Mouse (Mus musculus) embryonic facial prominence, embryonic 13.5 days (tissue): ENCODE data around the gene Tbcd. TPM values are rescaled to one million over a fixed set of nuclear protein-coding genes. Genes with fewer than 3 reads are reported as not detected.
A peak's percentile ranks its signal among the peaks of the same experiment; 100 is the strongest.

ENCODE experiments used
- ATAC-seq: fragments of 200-750 bp; cut with Nextera tagmentation; 2 replicates; pipeline ENCODE4 v1.8.0; 2017; ENCODE audit warnings: low read depth; ENCODE audit not compliant: insufficient number of reproducible peaks, insufficient read depth, low FRiP score, low TSS enrichment
- H3K27ac ChIP-seq: fragments of 300-500 bp; sonication (generic); 2 replicates; pipeline ENCODE4 v1.5.1; 2015; ENCODE audit warnings: moderate library complexity, mild to moderate bottlenecking, inconsistent platforms
- H3K27me3 ChIP-seq: fragments of 300-500 bp; sonication (generic); 2 replicates; pipeline ENCODE4 v1.6.1; 2015; ENCODE audit warnings: mild to moderate bottlenecking, inconsistent platforms
- H3K36me3 ChIP-seq: fragments of 300-500 bp; sonication (generic); 2 replicates; pipeline ENCODE4 v1.6.1; 2015; ENCODE audit warnings: mild to moderate bottlenecking, inconsistent platforms
- H3K4me1 ChIP-seq: fragments of 300-500 bp; sonication (generic); 2 replicates; pipeline ENCODE4 v1.6.1; 2015; ENCODE audit warnings: inconsistent platforms
- H3K4me2 ChIP-seq: fragments of 300-500 bp; sonication (generic); 2 replicates; pipeline ENCODE4 v1.6.1; 2015; ENCODE audit warnings: moderate library complexity, mild to moderate bottlenecking, inconsistent platforms
- H3K4me3 ChIP-seq: fragments of 300-500 bp; sonication (generic); 2 replicates; pipeline ENCODE4 v1.5.1; 2015; ENCODE audit warnings: mild to moderate bottlenecking, inconsistent platforms
- H3K9ac ChIP-seq: fragments of 300-500 bp; sonication (generic); 2 replicates; pipeline ENCODE4 v1.6.1; 2015; ENCODE audit warnings: mild to moderate bottlenecking, inconsistent platforms
- H3K9me3 ChIP-seq: fragments of 300-500 bp; sonication (generic); 2 replicates; pipeline ENCODE4 v1.6.1; 2016; ENCODE audit warnings: inconsistent platforms
- WGBS: fragments of 180-500 bp; shearing (Covaris S2); methylation state at CpG from one replicate; pipeline ENCODE4 v1.1.7; 2015; ENCODE audit warnings: mixed read lengths; 5-methylcytosine and 5-hydroxymethylcytosine counted together
- polyA plus RNA-seq: library from polyadenylated mRNA; unstranded; fragments of >200 nt; fragmentation: Nextera tagmentation; extraction: Ambion mirVana; gene quantifications from 2 replicates; pipeline ENCODE4 v1.2.1, GENCODE M21; 2015

The Tbcd gene
- polyA plus RNA-seq, 1 experiment from 2014 or later, result 42.5 TPM

DNA sequence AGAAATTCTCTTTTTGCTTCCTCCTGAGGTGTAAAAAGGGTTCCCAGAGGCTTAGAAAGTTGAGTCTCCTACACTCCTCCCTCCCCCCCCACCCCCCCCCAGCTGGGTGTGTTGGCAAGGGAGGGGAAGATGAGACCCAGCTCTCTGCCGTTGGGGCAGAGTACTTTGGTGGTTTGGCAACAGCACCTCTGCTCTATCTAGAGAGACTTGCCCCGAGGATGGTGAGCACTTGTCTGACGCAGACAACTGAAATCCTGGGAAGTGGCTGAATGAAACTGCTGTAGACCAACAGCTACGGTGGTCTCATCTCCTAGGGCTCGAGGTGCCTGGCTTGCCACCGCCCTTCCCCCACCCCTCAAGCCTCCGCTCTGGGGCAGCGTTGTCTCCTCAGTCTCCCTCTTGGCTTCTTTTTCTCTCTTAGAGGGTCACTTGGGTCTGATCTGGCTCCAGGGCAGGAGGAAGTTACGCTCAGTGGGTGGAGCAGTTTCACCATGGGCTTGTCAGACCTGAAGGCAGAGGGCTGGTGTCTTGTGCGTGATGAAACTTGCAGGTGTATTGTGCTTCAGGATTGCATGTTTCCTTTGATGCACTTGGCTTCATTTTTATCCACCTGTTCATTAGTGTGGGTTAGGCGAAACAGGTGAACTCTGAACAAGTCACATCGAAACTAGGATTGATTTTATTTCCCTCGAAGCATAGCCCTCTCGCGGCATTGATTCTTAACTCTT is 27.9 kb downstream of the Tbcd start:
- no peak overlapping the region for H3K4me2 ChIP-seq
- peak overlapping the region; percentile 23; the same call in 1 of the 2 replicates for H3K27ac ChIP-seq
- no peaks in the 10 kb centered on the region for H3K4me1 ChIP-seq
- 77% methylated on average over 15 of the region's 15 CpGs for WGBS
- no peaks in the 10 kb centered on the region for H3K27me3 ChIP-seq
- no peaks in the 10 kb centered on the region for H3K9me3 ChIP-seq
- no peak for ATAC-seq
- no peak overlapping the region for H3K9ac ChIP-seq
- peaks cover 27% of the 10 kb centered on the region for H3K36me3 ChIP-seq
- no peak overlapping the region for H3K4me3 ChIP-seq

DNA sequence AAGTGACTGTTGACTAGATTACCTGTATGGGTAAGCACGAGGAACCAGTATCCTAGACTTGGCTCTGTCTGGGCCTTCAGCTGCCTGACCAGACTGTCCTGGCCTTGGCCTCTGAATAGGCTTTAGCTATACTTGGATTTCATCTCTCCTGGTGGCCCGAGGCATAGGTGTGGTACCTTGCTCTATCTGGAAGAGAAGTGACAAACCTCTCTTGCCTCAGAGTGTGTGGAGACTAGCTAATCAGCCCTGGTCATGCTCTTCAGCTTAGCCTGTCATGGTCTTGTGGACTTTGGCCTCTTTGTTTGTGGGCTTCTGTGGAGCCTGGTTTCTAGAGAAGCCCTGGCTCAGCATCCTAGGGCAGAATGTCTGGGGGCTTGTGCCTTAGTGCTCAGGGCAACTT is 29.4 kb downstream of the Tbcd start:
- Histone ChIP-seq H3K27me3 (no peaks in the 10 kb centered on the region), H3K9ac (no peak overlapping the region), H3K4me1 (no peaks in the 10 kb centered on the region), H3K36me3 (peaks cover 20% of the 10 kb centered on the region), H3K27ac (no peak overlapping the region), H3K4me3 (no peak overlapping the region), H3K4me2 (no peak overlapping the region), H3K9me3 (no peaks in the 10 kb centered on the region)
- no peak for ATAC-seq
- 84% methylated on average over 2 of the region's 2 CpGs for WGBS

DNA sequence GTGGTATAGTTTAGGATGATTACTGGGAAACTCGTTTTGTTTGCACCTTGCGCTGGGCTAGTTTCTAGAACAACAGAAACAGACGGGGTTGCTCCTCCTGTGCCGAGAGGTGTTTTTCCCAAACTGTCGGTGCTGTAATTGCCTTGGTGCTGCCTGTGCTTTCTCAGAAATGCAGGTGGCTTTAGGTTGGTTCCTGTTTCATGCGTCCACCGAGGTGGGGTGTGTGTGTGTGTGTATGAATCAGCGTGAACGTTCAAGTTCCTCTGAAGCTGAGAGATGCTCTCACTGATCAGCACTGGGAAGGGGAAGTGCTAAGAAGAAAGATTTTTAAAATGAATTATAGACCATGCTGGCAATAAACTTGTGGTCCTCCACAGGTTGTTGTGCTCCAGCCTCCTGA is 34.1 kb downstream of the Tbcd start:
- H3K4me3 ChIP-seq, result no peak overlapping the region
- no peaks in the 10 kb centered on the region for H3K27me3 ChIP-seq
- H3K36me3 ChIP-seq, result peaks cover 9% of the 10 kb centered on the region
- no peak for ATAC-seq
- H3K27ac ChIP-seq, result no peak overlapping the region
- H3K9me3 ChIP-seq, result no peaks in the 10 kb centered on the region
- H3K4me1 ChIP-seq, result no peaks in the 10 kb centered on the region
- no peak overlapping the region for H3K9ac ChIP-seq
- no peak overlapping the region for H3K4me2 ChIP-seq
- 81% methylated on average over 9 of the region's 9 CpGs for WGBS

DNA sequence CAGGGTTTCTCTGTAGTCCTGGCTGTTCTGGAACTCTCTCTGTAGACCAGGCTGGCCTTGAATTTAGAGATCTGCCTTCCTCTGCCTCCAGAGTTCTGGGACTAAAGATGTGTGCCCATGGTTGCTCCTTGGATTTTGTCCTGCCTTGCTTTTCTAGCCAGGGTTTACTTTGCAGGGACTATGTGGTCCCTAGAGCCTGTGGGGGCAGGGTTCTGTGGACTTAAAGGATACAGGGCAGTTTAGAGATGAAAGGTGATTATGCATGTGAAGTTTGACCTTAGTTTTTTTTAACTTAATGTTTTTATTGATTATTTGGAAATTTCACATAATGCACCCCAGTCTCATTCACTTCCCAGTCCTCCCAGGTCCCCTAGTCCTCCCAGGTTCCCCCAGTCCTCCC is 38.9 kb downstream of the Tbcd start:
- H3K27ac ChIP-seq, result no peak overlapping the region
- no peak overlapping the region for H3K4me3 ChIP-seq
- H3K4me2 ChIP-seq, result no peak overlapping the region
- ATAC-seq, result no peak
- no peaks in the 10 kb centered on the region for H3K27me3 ChIP-seq
- H3K9me3 ChIP-seq, result no peaks in the 10 kb centered on the region
- H3K36me3 ChIP-seq, result peaks cover 21% of the 10 kb centered on the region
- no peaks in the 10 kb centered on the region for H3K4me1 ChIP-seq
- H3K9ac ChIP-seq, result no peak overlapping the region

- Histone ChIP-seq H3K4me2 (no peak overlapping the region), H3K27ac (no peak overlapping the region), H3K9me3 (no peaks in the 10 kb centered on the region), H3K36me3 (peaks cover 74% of the 10 kb centered on the region), H3K4me1 (no peaks in the 10 kb centered on the region), H3K9ac (no peak overlapping the region), H3K27me3 (no peaks in the 10 kb centered on the region), H3K4me3 (no peak overlapping the region)
- ATAC-seq, result no peak
Measured at GRCm38 (mm10) chr11:121500595-121500994, 48.8 kb downstream of the Tbcd start.

GRCm38 (mm10) chr11:121501525-121501924 is 49.8 kb downstream of the Tbcd start:
- 90% methylated on average over 4 of the region's 4 CpGs for WGBS
- H3K9me3 ChIP-seq, result no peaks in the 10 kb centered on the region
- no peaks in the 10 kb centered on the region for H3K4me1 ChIP-seq
- no peaks in the 10 kb centered on the region for H3K27me3 ChIP-seq
- H3K4me3 ChIP-seq, result no peak overlapping the region
- H3K9ac ChIP-seq, result no peak overlapping the region
- no peak overlapping the region for H3K4me2 ChIP-seq
- ATAC-seq, result no peak
- H3K27ac ChIP-seq, result no peak overlapping the region
- H3K36me3 ChIP-seq, result peaks cover 82% of the 10 kb centered on the region

- Histone ChIP-seq H3K27ac (no peak overlapping the region), H3K36me3 (peaks cover 75% of the 10 kb centered on the region), H3K9me3 (no peaks in the 10 kb centered on the region), H3K4me2 (no peak overlapping the region), H3K27me3 (no peaks in the 10 kb centered on the region), H3K4me1 (no peaks in the 10 kb centered on the region), H3K4me3 (no peak overlapping the region), H3K9ac (no peak overlapping the region)
- ATAC-seq, result no peak
- 67% methylated on average over 4 of the region's 4 CpGs for WGBS
Measured at GRCm38 (mm10) chr11:121502000-121502860, 50.5 kb downstream of the Tbcd start.

DNA sequence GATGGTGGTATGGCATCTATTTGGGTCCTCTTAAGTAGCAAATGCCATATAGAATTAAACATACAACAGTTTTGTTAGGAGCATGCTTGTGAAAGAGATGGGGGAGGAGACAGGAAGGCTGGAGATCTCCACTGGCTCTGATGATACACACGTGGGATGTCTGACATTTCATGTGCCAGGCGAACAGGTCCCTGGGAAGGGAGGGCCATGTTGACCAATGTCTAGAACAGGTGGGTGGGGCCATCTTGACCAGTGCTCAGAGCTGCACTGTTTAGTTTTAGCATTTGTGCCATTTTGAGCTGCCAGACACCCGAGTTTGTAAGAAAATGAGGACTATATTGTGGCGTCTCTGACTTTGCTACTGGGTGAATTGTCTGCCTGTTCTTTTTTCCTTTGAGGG is 56.7 kb downstream of the Tbcd start:
- H3K9me3 ChIP-seq, result no peaks in the 10 kb centered on the region
- H3K4me1 ChIP-seq, result no peaks in the 10 kb centered on the region
- H3K36me3 ChIP-seq, result peaks cover 27% of the 10 kb centered on the region
- ATAC-seq, result no peak
- H3K27ac ChIP-seq, result no peak overlapping the region
- no peak overlapping the region for H3K9ac ChIP-seq
- H3K4me2 ChIP-seq, result no peak overlapping the region
- H3K4me3 ChIP-seq, result no peak overlapping the region
- 87% methylated on average over 4 of the region's 4 CpGs for WGBS
- H3K27me3 ChIP-seq, result no peaks in the 10 kb centered on the region

DNA sequence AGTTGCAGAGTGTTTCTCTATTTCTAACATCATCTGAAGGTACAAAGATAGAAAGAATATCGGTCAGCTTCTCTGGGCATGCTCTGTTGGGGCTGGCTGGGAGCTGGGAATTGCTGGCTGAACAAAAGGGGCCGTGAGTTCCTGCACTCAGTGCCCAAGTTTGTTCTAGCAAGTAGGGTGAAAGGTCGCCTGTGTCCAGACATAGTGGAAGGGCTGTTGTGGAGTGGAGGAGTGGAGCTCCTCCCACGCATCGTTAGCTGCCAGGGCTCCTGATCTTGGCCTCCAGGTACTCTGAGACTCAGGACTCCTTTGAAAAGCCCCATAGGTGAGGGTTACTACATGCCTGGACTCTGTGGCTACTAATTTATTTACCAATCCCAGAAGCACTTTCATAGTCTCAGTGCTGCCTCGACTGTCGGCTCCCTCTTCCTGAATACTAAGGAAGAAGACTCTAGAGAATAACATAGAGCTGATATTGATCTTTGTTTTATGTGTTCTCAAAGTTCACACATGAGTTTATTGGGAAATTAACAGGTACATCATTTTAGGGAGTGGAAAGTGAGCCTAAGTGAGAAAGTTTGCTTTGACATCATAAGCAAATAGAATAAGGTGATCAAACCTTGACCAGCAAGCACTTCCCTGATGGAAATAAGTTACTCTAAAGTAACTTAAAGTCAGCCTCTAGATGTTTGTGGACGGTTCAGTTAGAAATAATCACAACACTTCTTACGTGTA is 58.9 kb downstream of the Tbcd start:
- no peak for ATAC-seq
- Histone ChIP-seq H3K4me3 (no peak overlapping the region), H3K27me3 (no peaks in the 10 kb centered on the region), H3K4me1 (0 out of 2 replicates have a peak, but pooled peaks cover 1% of the 10 kb centered on the region), H3K9me3 (no peaks in the 10 kb centered on the region), H3K27ac (no peak overlapping the region), H3K36me3 (peaks cover 12% of the 10 kb centered on the region), H3K9ac (no peak overlapping the region), H3K4me2 (no peak overlapping the region)
- WGBS, result 74% methylated on average over 9 of the region's 9 CpGs

DNA sequence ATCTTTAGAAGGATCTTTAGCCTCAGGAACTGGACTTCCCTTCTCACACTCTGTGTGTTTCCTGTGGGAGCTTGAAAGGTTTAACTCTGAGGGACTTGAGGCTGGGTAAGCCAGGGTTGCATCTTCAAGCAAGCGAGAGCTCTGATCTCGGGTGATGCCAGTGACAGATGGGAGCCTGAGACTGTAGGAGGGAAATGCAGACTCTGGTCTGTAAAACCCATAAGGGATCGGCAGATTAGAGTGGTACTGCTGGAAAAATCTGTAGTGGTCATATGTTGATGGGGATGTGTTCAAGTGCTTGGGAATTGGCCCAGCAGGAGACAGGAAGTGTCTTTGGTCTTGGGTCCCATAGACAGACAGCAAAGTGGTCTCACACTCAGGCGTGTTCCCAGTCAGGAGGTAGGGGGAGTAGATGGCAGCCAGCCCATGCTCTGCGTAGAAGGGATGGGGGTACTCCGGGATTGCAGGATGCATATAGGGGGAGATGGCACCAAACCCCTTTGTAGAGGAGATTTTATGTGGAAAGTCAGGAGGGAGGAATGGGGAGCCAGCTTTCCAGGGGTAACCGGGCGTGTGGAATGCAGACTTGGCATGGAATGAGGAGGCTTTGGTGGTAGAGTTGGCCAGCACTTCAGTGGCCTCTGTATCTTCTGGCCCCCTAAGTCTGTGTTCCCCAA is 61.3 kb downstream of the Tbcd start:
- no peak overlapping the region for H3K27ac ChIP-seq
- 92% methylated on average over 8 of the region's 8 CpGs for WGBS

GRCm38 (mm10) chr11:121515996-121516395 is 64.2 kb downstream of the Tbcd start:
- 72% methylated on average over 9 of the region's 9 CpGs for WGBS
- Histone ChIP-seq H3K27ac (no peak overlapping the region; the same call in 1 of the 2 replicates), H3K9ac (no peak overlapping the region), H3K9me3 (no peaks in the 10 kb centered on the region), H3K4me1 (peaks cover 19% of the 10 kb centered on the region), H3K27me3 (no peaks in the 10 kb centered on the region), H3K4me2 (0 out of 2 replicates have a peak overlapping the region, but pooled peaks have one; percentile 1), H3K36me3 (peaks cover 5% of the 10 kb centered on the region; the same call in 1 of the 2 replicates), H3K4me3 (no peak overlapping the region)
- ATAC-seq, result no peak

More for the DNA sequence above, 61.3 kb downstream of the Tbcd start:
- no peak overlapping the region for H3K4me2 ChIP-seq
- H3K4me1 ChIP-seq, result peaks cover 7% of the 10 kb centered on the region; the same call in 1 of the 2 replicates
- no peak overlapping the region for H3K4me3 ChIP-seq
- H3K27me3 ChIP-seq, result no peaks in the 10 kb centered on the region
- H3K36me3 ChIP-seq, result peaks cover 5% of the 10 kb centered on the region; the same call in 1 of the 2 replicates
- no peak overlapping the region for H3K9ac ChIP-seq
- ATAC-seq, result no peak
- H3K9me3 ChIP-seq, result no peaks in the 10 kb centered on the region
